Mouse (Mus musculus) hindbrain, postnatal 0 days (tissue): ENCODE data around the gene Mcoln2. TPM values are rescaled to one million over a fixed set of nuclear protein-coding genes. Genes with fewer than 3 reads are reported as not detected.
A peak's percentile ranks its signal among the peaks of the same experiment; 100 is the strongest.

Source experiments
- ATAC-seq: fragments of 200-750 bp; cut with Nextera tagmentation; 2 replicates; pipeline ENCODE4 v1.8.0; 2017; ENCODE audit warnings: mild to moderate bottlenecking, moderate TSS enrichment, moderate library complexity
- DNase-seq: peaks from one replicate; pipeline ENCODE4 v3.0.0-alpha.2; 2015; ENCODE audit warnings: low spot score
- H3K27ac ChIP-seq: fragments of 300-500 bp; sonication (generic); 2 replicates; pipeline ENCODE4 v1.5.1; 2014; ENCODE audit warnings: mild to moderate bottlenecking
- H3K27me3 ChIP-seq: fragments of 300-500 bp; sonication (generic); 2 replicates; pipeline ENCODE4 v1.6.1; 2014; ENCODE audit warnings: low read length, mixed read lengths; ENCODE audit not compliant: insufficient read depth
- H3K36me3 ChIP-seq: fragments of 300-500 bp; sonication (generic); 2 replicates; pipeline ENCODE4 v1.6.1; 2014; ENCODE audit warnings: low read length, mixed read lengths; ENCODE audit not compliant: insufficient read depth
- H3K4me1 ChIP-seq: fragments of 300-500 bp; sonication (generic); 2 replicates; pipeline ENCODE4 v1.6.1; 2014; ENCODE audit warnings: antibody characterized with exemption, low read length, mixed read lengths; ENCODE audit not compliant: insufficient read depth
- H3K4me2 ChIP-seq: fragments of 300-500 bp; sonication (generic); 2 replicates; pipeline ENCODE4 v1.6.1; 2014; ENCODE audit warnings: low read depth, mild to moderate bottlenecking, low read length, moderate library complexity, mixed read lengths
- H3K4me3 ChIP-seq: fragments of 300-500 bp; sonication (generic); 2 replicates; pipeline ENCODE4 v1.5.1; 2014; ENCODE audit warnings: low read length
- H3K9ac ChIP-seq: fragments of 300-500 bp; sonication (generic); replicated peaks from 2 replicates; pipeline ENCODE4 v1.6.1; 2014; ENCODE audit warnings: mild to moderate bottlenecking, low read length, moderate library complexity, mixed read lengths
- H3K9me3 ChIP-seq: fragments of 300-500 bp; sonication (generic); 2 replicates; pipeline ENCODE4 v1.6.1; 2016; ENCODE audit warnings: low read length, mixed read lengths
- CTCF ChIP-seq: IDR thresholded peaks from 2 replicates; pipeline ENCODE4 v1.5.1; 2016; ENCODE audit warnings: antibody characterized with exemption, control low read depth, low read depth
- WGBS: fragments of 180-500 bp; shearing (Covaris S2); extraction: QIAGEN DNeasy Blood & Tissue Kit; methylation state at CpG from one replicate; pipeline ENCODE4 v1.1.7; 2014; 5-methylcytosine and 5-hydroxymethylcytosine counted together
- polyA plus RNA-seq: library from polyadenylated mRNA; unstranded; fragments of >200 nt; fragmentation: Nextera tagmentation; extraction: Ambion mirVana; gene quantifications from 2 replicates; pipeline ENCODE4 v1.2.1, GENCODE M21; 2015
- total RNA-seq: library from RNA; depleted of rRNA; stranded (reverse); fragments of >200 nt; gene quantifications from 2 replicates; pipeline ENCODE4 v1.2.3, GENCODE M21; 2014

The Mcoln2 gene
- total and polyA plus RNA-seq, 2 experiments from 2014 or later: 0.33 TPM; not detected in 1

DNA sequence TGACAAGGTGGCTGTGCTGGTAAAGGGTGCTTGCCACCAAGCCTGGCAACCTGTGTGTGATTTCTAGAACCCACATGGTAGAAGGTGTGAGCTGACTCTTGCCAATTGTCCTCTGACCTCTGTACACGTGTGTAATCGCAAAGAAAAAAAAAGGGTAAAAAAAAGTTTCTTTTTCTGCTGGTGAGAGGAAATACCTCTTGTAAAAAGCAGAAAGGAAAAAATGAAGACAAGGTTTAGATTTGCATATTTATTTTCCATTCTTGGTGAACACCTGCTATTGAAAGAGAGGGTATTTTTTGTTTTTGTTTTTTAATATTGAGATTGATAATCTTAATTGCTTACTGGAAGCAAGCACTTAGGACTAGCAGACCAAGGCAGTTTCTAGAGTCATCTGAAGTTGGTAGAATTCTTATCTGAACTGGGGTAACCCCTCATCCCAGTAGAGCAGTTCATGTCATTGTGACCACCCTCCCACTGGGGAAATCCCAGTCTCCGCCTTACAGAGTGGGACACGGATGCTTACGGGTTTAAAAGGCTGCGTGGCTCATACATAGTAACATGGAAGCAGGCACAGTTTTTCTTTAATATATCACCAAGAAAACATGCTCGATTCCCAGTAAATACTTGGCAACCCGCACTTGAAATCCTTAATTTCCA lies 26.7 kb upstream of the Mcoln2 start:
- no peak overlapping the region for H3K4me3 ChIP-seq
- no peaks in the 10 kb centered on the region for H3K27me3 ChIP-seq
- no peaks in the 10 kb centered on the region for H3K36me3 ChIP-seq
- no peaks in the 10 kb centered on the region for H3K4me1 ChIP-seq
- H3K27ac ChIP-seq: no peak overlapping the region
- DNase-seq: no peak
- no peak for ATAC-seq
- no peak overlapping the region for H3K9ac ChIP-seq
- no peaks in the 10 kb centered on the region for H3K9me3 ChIP-seq
- no peak for TF ChIP-seq CTCF
- no peak overlapping the region for H3K4me2 ChIP-seq
- 80% methylated on average over 8 of the region's 8 CpGs for WGBS

DNA sequence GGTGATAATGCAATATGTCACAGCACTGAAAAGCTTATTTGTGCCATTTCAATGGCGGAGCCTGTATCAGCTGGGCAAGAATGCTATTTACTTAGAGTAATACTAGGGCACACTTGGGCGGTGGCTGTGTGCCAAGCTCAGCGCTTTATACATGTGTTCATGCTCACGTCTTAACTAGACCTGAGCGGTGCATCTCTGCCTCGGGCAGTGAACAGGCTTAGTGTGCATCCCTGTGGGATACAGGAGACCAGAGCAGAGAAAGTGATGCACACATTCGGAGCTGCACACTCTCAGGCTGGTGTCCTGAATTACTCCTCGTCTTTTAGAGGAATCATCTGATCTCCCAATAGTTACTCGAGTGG lies 26.2 kb upstream of the Mcoln2 start:
- Histone ChIP-seq H3K36me3 (no peaks in the 10 kb centered on the region), H3K9me3 (no peaks in the 10 kb centered on the region), H3K4me1 (no peaks in the 10 kb centered on the region), H3K4me3 (no peak overlapping the region), H3K4me2 (no peak overlapping the region), H3K9ac (no peak overlapping the region), H3K27ac (no peak overlapping the region), H3K27me3 (no peaks in the 10 kb centered on the region)
- ATAC-seq (0 out of 2 replicates have a peak, but pooled peaks have one; percentile 24), DNase-seq (peak; percentile 20)
- TF ChIP-seq CTCF: no peak
- WGBS: 51% methylated on average over 9 of the region's 9 CpGs

DNA sequence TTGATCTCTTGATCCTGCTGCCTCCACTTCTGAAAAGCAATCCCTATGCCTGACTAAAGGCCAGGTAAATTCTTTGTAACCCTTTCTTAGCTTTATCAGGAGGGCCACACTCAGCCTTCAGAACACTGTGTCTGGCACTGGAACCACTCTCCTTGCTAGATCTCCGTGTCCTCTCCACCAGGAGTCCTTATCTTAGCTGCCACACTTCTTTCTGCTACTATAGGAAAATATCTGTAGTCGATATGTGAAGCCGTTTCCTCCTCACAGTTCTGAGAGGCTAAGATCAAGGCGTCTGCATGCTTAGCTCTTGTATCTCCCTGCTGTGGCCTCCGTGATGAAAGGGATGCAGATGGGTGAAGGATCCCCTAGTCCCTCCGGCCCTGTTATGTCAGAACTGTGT lies 22.4 kb upstream of the Mcoln2 start:
- DNase-seq (no peak), ATAC-seq (no peak)
- TF ChIP-seq CTCF: no peak
- no peaks in the 10 kb centered on the region for H3K9me3 ChIP-seq
- H3K9ac ChIP-seq: no peak overlapping the region
- H3K36me3 ChIP-seq: no peaks in the 10 kb centered on the region
- H3K4me3 ChIP-seq: no peak overlapping the region
- no peaks in the 10 kb centered on the region for H3K4me1 ChIP-seq
- H3K27ac ChIP-seq: no peak overlapping the region
- 74% methylated on average over 6 of the region's 6 CpGs for WGBS
- no peak overlapping the region for H3K4me2 ChIP-seq
- H3K27me3 ChIP-seq: no peaks in the 10 kb centered on the region

DNA sequence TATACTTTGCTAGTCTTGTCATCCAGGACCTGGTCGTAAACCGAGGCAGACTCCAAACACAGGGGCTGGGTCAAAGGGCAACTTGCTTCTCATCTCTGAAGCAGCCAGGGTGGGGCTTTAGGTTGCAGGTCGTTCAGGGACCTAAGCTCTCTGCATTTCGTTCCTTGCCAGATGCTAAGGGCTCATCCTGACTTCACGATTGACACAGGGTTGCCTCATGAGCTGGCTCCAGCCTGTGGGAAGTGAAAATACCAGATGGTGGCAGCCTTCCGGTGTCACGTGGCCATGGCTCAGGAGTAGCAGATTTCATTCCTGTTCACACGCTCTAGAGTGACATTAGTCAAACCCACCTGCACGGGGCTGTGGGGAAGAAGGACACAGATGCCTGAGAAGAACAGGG lies 14.8 kb upstream of the Mcoln2 start:
- Histone ChIP-seq H3K4me3 (no peak overlapping the region), H3K4me2 (no peak overlapping the region), H3K27ac (no peak overlapping the region), H3K4me1 (no peaks in the 10 kb centered on the region), H3K27me3 (no peaks in the 10 kb centered on the region), H3K9ac (no peak overlapping the region), H3K36me3 (no peaks in the 10 kb centered on the region), H3K9me3 (no peaks in the 10 kb centered on the region)
- no peak for ATAC-seq
- TF ChIP-seq CTCF: no peak
- no peak for DNase-seq
- WGBS: 79% methylated on average over 9 of the region's 9 CpGs

DNA sequence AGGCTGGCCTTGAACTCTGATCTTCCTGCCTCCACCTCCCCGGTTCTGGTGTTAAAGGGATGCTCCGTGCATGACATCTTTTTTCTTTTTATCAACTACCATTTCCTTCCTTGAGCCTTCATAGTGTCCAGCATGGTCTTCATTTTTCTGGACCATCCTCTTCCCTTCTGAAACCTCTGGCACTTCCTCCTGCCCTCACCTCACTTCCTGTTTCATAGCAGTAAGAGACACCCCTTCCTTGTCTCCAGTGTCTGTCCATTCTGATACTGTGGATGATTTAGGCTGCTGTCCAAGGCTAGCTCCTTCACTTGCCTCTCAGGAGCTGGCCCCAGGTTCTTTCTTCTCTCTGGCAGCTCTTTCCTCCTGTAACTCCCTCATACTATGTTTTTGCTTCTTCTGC lies 14.2 kb upstream of the Mcoln2 start:
- 83% methylated on average over 2 of the region's 2 CpGs for WGBS
- no peak for ATAC-seq
- no peak overlapping the region for H3K27ac ChIP-seq

DNA sequence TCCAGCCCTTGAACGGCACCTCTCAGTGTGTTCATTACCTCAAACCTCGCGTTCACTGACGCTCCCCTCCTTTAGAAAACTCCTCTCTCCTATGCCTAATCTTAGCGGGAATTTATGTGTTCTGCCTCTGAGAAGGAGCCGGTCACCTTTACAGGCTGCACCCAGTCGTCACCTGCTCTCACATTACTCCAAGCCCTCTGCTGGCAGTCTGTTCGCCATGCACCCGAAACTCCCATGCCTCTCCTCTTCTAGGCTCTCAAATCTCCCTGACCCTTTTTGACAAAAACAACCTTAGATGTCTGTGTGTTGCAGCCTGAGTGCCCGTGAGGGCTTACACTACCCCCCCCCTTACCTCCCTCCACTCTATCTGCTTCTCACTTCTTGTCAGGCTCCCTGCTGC lies 13.2 kb upstream of the Mcoln2 start:
- DNase-seq: peak; percentile 19
- WGBS: 42% methylated on average over 10 of the region's 10 CpGs

More for the DNA sequence above, 14.2 kb upstream of the Mcoln2 start:
- Histone ChIP-seq H3K4me1 (no peaks in the 10 kb centered on the region), H3K4me2 (no peak overlapping the region), H3K9ac (no peak overlapping the region), H3K9me3 (no peaks in the 10 kb centered on the region), H3K4me3 (no peak overlapping the region), H3K36me3 (no peaks in the 10 kb centered on the region), H3K27me3 (no peaks in the 10 kb centered on the region)
- no peak for DNase-seq
- no peak for TF ChIP-seq CTCF

DNA sequence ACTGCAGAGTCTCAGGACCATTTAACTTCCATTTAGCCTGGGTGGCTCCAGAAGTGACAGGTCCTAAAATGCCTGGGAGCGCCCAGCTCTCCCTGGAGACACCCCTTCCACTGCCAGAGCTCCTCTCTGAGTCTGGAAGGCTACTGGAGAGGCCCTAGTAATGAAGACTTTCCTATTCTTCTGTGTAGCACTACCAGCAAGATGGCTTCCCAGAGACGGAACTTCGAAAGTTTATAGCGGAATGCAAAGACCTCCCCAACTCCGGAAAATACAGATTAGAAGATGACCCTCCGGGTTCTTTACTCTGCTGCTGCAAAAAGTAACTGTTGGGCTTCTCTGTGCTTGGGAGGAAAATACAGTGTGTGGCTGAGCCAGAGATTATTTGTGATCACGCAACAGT lies 9.4 kb upstream of the Mcoln2 start:
- Histone ChIP-seq H3K4me3 (no peak overlapping the region), H3K36me3 (no peaks in the 10 kb centered on the region), H3K9me3 (no peaks in the 10 kb centered on the region), H3K27ac (no peak overlapping the region), H3K4me2 (no peak overlapping the region), H3K9ac (no peak overlapping the region), H3K27me3 (no peaks in the 10 kb centered on the region), H3K4me1 (no peaks in the 10 kb centered on the region)
- ATAC-seq (no peak), DNase-seq (no peak)
- TF ChIP-seq CTCF: no peak
- 92% methylated on average over 7 of the region's 7 CpGs for WGBS

More for the DNA sequence above, 13.2 kb upstream of the Mcoln2 start:
- H3K27ac ChIP-seq: no peak overlapping the region
- H3K4me2 ChIP-seq: no peak overlapping the region
- no peak overlapping the region for H3K9ac ChIP-seq
- H3K4me3 ChIP-seq: no peak overlapping the region
- H3K4me1 ChIP-seq: no peaks in the 10 kb centered on the region
- no peaks in the 10 kb centered on the region for H3K36me3 ChIP-seq
- H3K9me3 ChIP-seq: no peaks in the 10 kb centered on the region
- H3K27me3 ChIP-seq: no peaks in the 10 kb centered on the region
- peak; percentile 51 for TF ChIP-seq CTCF
- ATAC-seq: peak; percentile 47; the same call in 1 of the 2 replicates
